Mouse (Mus musculus) heart, adult 9 months (tissue): ENCODE data around the gene Eif3d.

Source experiments
- DNase-seq, 2 experiments: peaks; one replicate each; pipeline ENCODE4 v3.0.0; 2022; ENCODE audit warnings: low spot score in 2 of 2

The Eif3d gene

DNA sequence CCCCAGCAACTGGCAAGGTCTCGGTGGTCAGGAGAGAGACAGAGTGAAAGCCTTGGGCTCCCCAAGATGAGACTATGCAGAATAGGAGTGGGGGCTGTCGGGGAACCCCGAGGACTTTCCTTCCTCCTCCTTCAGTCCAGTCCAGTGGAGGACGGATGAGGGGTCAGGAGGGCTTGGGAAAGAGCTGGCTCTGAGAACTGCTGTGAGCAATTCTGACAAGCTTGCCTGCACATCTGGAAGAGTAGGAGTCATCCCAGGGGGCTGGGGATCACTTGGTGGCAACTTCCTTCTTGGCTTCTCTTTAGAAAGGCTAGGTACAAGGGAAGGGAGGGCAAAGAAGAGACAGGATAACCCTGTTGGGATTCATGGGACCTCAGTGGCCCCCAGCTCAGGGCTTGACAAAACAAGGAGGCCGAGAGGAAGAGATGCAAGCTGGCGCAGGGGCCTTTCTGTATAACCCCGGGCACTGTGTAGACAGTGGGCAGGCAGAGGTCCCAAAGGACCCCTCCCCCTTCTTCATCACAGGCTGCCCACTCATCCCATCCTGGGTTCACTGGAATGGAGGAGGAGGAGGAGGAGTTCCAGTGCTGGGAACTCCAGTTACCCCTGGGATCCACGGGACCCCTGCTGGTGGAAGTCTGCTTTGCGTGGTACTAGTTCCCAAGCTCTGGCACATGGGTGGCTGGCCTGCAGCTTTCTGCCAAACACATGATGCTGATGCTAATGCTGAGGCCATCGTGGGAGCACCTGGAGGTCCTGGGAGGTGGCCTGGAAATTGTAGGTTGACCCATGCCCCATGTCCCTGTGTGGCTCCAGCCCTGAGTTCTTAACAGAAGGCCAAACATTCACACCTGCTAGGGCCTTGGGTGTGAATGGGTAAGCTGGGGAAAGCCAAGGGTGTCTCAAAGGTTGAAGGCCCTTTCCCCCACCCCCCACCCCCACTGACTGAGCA is 49.8 kb downstream of the Eif3d start:
- no peak for DNase-seq

- no peak for DNase-seq
Measured at GRCm38 (mm10) chr15:77919441-77919840, 51.2 kb downstream of the Eif3d start.

GRCm38 (mm10) chr15:77916851-77917544 is 53.6 kb downstream of the Eif3d start:
- peak; percentile 86 to 91 for DNase-seq

DNA sequence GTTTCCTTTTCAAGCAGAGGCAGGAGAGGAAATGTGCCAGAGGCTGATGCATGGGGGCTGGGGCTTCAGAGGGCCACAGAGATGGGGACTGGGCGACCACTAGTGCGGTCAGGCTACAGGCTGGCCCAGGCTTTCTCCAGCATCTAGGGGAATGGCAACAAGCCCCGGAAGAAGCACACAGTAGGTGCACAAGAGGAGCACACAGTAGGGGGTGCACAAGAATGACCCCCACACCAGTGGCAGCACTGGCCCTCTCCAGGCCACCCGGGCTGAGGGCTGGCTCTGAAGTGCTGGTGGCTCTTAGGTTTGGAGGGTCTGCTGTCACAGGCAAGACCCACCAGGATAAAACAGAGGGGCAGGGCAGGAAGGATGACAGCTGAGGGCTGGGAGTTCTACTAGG is 55.3 kb downstream of the Eif3d start:
- DNase-seq, result no peak

GRCm38 (mm10) chr15:77914507-77914906 is 56.1 kb downstream of the Eif3d start:
- no peak for DNase-seq

DNA sequence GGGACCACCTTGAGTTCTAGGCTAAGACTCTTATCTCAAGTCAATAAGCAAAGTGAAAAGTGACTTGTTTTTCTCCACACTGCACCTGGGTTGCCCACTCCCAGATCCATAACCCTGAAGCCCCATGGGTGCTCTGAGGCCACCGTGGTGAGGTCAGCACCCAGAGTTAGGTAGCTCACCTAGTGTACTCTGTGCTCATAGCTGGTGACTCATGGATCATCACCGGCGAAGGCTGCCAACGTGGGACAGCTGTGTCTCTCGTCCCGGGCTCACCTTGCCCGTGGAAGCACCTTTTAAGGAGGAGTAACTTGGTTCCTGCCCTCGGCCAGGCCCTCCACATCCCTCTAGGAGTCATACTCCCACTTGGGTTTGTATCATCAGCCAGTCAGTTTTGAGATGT is 57.6 kb downstream of the Eif3d start:
- DNase-seq, result no peak

GRCm38 (mm10) chr15:77912585-77912984 is 58.0 kb downstream of the Eif3d start:
- DNase-seq, result no peak

DNA sequence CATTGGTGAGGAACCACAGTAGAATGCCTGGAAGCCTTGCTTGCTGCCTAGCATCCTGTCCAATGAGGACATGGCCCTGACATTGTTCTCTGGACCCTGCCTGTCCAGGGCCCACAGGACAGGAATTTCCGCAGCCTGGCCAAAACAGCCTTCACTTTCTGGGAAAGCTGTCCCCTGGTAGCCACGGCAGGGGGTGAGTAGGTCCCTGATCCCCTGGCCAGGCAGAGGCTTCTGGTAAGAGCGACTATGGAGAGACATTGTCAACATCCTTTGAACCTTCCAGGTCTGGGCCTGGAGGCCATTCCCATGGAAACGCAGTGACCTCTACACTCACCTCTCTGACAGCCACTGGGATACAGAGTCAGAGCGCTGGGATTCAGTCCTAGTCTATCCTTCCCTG is 58.6 kb downstream of the Eif3d start:
- DNase-seq, result peak; percentile 41 to 69

DNA sequence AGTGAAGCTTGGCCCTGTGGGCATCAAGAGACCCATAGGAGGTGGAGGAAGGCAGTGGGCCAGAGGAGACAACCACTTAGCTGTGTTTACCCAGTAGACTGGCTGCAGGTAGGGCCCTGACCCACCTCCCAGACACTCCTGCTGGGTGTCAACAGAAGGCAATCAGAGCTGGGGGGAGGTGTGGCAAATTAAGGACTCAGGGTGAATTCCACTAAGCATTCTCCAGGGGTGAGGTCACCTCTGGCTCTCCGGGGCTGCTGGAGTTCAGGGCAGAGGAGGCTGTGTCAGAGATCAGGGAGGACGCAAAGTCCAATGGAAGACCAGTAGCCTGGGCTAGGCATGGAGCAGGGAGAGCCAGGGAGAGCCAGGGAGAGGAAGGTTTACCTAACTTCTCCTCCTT is 59.5 kb downstream of the Eif3d start:
- DNase-seq, result peak; percentile 44 to 61
